Mouse (Mus musculus) stomach, embryonic 14.5 days (tissue): ENCODE results near the gene Dnase1l2. TPM values are rescaled to one million over a fixed set of nuclear protein-coding genes. Genes with fewer than 3 reads are reported as not detected.
A peak's percentile ranks its signal among the peaks of the same experiment; 100 is the strongest.
"Not testable (repeated sequence)": the region's sequence is repeated elsewhere in the genome, so short reads cannot be mapped to it uniquely, and the experiment has no call there.

Experiments
- ATAC-seq: fragments of 200-750 bp; cut with Nextera tagmentation; 2 replicates; pipeline ENCODE4 v1.8.0; 2017; ENCODE audit warnings: low read depth, moderate TSS enrichment; ENCODE audit not compliant: insufficient number of reproducible peaks, insufficient read depth, low FRiP score
- H3K27ac ChIP-seq: fragments of 300-500 bp; sonication (generic); 2 replicates; pipeline ENCODE4 v1.5.1; 2014; ENCODE audit warnings: mild to moderate bottlenecking, low read length, moderate library complexity, mixed read lengths
- H3K27me3 ChIP-seq: fragments of 300-500 bp; sonication (generic); 2 replicates; pipeline ENCODE4 v1.6.1; 2014; ENCODE audit warnings: low read length, control low read depth, mixed read lengths; ENCODE audit not compliant: control insufficient read depth, insufficient read depth
- H3K36me3 ChIP-seq: fragments of 300-500 bp; sonication (generic); 2 replicates; pipeline ENCODE4 v1.6.1; 2014; ENCODE audit warnings: mild to moderate bottlenecking, control low read depth, low read length, moderate library complexity, mixed read lengths; ENCODE audit not compliant: control insufficient read depth, insufficient read depth
- H3K4me1 ChIP-seq: fragments of 300-500 bp; sonication (generic); 2 replicates; pipeline ENCODE4 v1.6.1; 2014; ENCODE audit warnings: low read length, control low read depth, mixed read lengths; ENCODE audit not compliant: control insufficient read depth, insufficient read depth
- H3K4me2 ChIP-seq: fragments of 300-500 bp; sonication (generic); replicated peaks from 2 replicates; pipeline ENCODE4 v1.6.1; 2014; ENCODE audit warnings: low read depth, low read length, control low read depth
- H3K4me3 ChIP-seq: fragments of 300-500 bp; sonication (generic); 2 replicates; pipeline ENCODE4 v1.5.1; 2014; ENCODE audit warnings: low read depth, low read length, control low read depth
- H3K9ac ChIP-seq: fragments of 300-500 bp; sonication (generic); replicated peaks from 2 replicates; pipeline ENCODE4 v1.6.1; 2014; ENCODE audit warnings: low read depth, mild to moderate bottlenecking, control low read depth, low read length, moderate library complexity, mixed read lengths
- H3K9me3 ChIP-seq: fragments of 300-500 bp; sonication (generic); 2 replicates; pipeline ENCODE4 v1.6.1; 2016; ENCODE audit warnings: low read depth, low read length, control low read depth; ENCODE audit not compliant: control insufficient read depth
- WGBS: fragments of 180-500 bp; shearing (Covaris S2); extraction: QIAGEN DNeasy Blood & Tissue Kit; methylation state at CpG from one replicate; pipeline ENCODE4 v1.1.7; 2014; 5-methylcytosine and 5-hydroxymethylcytosine counted together
- polyA plus RNA-seq: library from polyadenylated mRNA; unstranded; fragments of >200 nt; fragmentation: Nextera tagmentation; extraction: Ambion mirVana; gene quantifications from 2 replicates; pipeline ENCODE4 v1.2.1, GENCODE M21; 2014

The Dnase1l2 gene
- polyA plus RNA-seq, 1 experiment from 2014 or later, result 2.6 TPM

DNA sequence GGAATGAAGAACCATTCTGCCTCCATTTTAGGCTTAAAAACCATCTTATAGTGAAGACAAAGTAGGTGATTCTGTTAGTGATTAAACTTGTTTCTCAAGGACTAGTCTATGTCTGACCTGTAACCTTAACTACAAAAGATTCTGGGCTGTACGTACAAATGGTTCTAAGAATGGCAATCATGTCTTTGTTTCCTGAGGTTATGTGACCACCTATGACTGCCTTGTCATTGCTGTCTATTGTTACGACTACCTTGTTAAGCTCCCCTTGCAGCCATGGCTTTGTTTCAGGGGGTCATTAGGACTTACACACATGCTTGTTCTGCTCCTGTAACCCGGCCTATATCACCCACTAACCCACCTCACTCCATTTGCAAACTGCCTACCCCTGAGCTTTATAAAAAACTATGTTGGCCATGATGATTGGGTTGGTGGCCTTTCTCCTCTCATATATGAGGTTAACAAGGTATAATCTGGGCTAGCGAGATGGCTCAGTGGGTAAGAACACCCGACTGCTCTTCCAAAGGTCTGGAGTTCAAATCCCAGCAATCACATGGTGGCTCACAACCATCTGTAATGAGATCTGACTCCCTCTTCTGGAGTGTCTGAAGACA is 25.8 kb upstream of the Dnase1l2 start:
- H3K9me3 ChIP-seq, result no peaks in the 10 kb centered on the region
- H3K27ac ChIP-seq, result no peak overlapping the region
- no peak for ATAC-seq
- no peaks in the 10 kb centered on the region for H3K27me3 ChIP-seq
- no peak overlapping the region for H3K4me3 ChIP-seq
- H3K4me1 ChIP-seq, result peaks cover 24% of the 10 kb centered on the region
- H3K36me3 ChIP-seq, result peaks cover 3% of the 10 kb centered on the region; the same call in 1 of the 2 replicates
- H3K9ac ChIP-seq, result no peak overlapping the region
- 94% methylated on average over 5 of the region's 5 CpGs for WGBS
- no peak overlapping the region for H3K4me2 ChIP-seq

DNA sequence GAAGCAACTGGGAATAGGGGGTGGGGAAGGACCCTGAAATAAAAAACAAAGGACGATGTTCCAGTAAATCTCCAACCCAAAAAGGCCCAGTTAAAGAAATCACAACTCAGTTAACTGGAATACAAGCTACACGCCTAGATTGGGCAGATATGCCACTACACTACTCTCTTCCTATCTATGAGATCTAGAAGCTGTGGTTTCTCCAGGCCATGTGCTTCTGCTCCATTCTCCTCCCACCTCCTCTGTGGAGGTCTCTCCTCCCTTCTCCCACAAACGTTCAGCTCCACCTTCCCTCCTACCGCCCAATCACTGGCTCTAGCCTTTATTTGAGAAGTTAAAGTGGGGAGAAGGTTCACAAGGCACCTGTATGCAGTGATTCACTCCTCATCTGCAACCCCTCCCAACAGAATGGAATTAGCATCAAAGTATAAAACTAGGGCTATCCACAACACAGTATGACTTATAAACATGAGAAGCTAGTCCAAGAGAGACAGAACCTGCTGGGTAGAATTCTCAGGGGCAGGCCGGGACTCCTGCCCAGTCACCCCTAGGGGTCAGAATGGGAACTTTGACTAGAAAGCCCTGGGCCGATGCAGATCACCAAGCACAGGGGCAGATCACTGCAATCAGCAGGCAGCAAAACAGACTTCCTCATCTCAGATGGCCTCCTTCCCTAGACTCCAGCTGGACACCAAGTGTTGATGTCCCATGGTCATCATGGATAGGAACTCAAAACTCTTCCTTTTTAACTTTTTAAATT is 20.6 kb upstream of the Dnase1l2 start:
- 57% methylated on average over 6 of the region's 6 CpGs for WGBS
- ATAC-seq, result no peak
- no peak overlapping the region for H3K4me3 ChIP-seq

DNA sequence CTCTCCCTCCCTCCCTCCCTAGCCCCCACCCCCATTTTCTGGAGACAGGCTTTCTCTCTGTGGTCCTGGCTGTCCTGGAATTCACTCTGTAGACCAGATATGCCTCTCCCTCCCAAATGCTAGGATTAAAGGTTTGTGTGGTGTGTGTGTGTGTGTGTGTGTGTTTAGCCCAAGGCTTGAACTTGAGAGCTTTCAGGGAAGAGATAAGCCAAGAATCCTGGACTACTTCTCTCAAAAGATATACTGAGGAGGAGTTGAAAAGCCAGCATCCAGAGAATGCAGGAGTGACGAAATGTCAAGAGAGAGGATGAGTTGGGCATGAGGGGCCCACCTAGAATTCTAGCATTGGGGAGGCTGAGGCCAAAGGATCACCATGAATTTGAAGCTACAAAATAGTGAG is 20.0 kb upstream of the Dnase1l2 start:
- Histone ChIP-seq H3K27me3 (no peaks in the 10 kb centered on the region), H3K4me1 (no peaks in the 10 kb centered on the region), H3K9ac (no peak overlapping the region), H3K4me2 (no peak overlapping the region), H3K4me3 (no peak overlapping the region), H3K27ac (no peak overlapping the region), H3K36me3 (no peaks in the 10 kb centered on the region), H3K9me3 (no peaks in the 10 kb centered on the region)
- 73% methylated on average over 1 of the region's 1 CpGs for WGBS
- no peak for ATAC-seq

More for the DNA sequence above, 20.6 kb upstream of the Dnase1l2 start:
- Histone ChIP-seq H3K27me3 (no peaks in the 10 kb centered on the region), H3K36me3 (no peaks in the 10 kb centered on the region), H3K9me3 (no peaks in the 10 kb centered on the region), H3K4me1 (no peaks in the 10 kb centered on the region), H3K27ac (no peak overlapping the region), H3K9ac (no peak overlapping the region), H3K4me2 (no peak overlapping the region)

DNA sequence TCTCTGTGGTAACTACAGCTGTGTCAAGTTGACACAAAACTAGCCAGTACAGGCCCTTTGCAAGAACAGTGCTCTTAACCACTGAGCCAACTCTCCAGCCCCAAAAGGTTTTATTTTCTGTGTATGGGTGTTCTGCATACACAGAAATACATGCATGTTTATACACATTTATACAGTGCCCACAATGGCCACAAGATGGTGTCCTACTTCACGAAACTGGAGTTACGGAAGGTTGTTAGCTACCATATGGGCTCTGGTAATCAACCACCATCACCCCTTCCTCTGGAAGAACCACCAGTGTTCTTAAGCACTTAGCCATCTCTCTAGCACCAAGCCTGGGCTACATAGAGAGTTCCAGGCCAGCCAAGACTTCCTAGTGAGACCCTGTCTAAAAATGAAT is 18.7 kb upstream of the Dnase1l2 start:
- Histone ChIP-seq H3K4me2 (no peak overlapping the region), H3K9ac (no peak overlapping the region), H3K36me3 (no peaks in the 10 kb centered on the region), H3K27ac (no peak overlapping the region), H3K27me3 (no peaks in the 10 kb centered on the region), H3K4me1 (no peaks in the 10 kb centered on the region), H3K9me3 (no peaks in the 10 kb centered on the region), H3K4me3 (no peak overlapping the region)
- 77% methylated on average over 2 of the region's 2 CpGs for WGBS
- no peak for ATAC-seq

DNA sequence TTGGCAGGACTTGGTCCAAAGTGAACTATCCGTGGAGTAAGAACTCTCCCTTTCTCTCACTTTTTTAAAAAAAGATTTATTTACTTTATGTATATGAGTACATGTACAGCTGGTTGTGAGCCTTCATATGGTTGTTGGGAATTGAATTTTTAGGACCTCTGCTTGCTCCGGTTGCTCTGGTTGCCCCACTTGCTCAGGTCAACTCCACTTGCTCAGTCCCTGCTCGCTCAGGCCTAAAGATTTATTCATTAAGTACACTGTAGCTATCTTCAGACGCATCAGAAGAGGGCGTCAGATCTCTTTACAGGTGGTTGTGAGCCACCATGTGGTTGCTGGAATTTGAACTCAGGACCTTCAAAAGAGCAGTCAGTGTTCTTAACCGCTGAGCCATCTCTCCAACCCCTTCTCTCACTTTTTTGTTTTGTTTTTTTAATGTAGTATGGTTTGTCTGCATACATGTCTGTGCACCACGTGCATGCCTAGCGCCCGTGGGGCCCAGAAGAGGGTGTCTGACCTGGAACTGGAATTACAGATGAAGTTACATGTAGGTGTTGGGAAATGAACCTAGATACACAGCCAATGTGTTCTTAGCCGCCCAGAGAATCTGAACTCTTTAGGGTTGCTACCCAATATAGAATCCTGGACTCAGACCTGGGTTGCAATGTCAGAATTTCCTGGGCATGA is 12.8 kb upstream of the Dnase1l2 start:
- Histone ChIP-seq H3K4me2 (peak overlapping the region; percentile 30), H3K27ac (peak overlapping the region; percentile 10; the same call in 1 of the 2 replicates), H3K4me3 (peak overlapping the region; percentile 77; the same call in 1 of the 2 replicates)
- not testable (repeated sequence) for H3K9me3 ChIP-seq, H3K4me1 ChIP-seq, H3K27me3 ChIP-seq, ATAC-seq, H3K9ac ChIP-seq, H3K36me3 ChIP-seq
- WGBS, result 49% methylated on average over 10 of the region's 10 CpGs

DNA sequence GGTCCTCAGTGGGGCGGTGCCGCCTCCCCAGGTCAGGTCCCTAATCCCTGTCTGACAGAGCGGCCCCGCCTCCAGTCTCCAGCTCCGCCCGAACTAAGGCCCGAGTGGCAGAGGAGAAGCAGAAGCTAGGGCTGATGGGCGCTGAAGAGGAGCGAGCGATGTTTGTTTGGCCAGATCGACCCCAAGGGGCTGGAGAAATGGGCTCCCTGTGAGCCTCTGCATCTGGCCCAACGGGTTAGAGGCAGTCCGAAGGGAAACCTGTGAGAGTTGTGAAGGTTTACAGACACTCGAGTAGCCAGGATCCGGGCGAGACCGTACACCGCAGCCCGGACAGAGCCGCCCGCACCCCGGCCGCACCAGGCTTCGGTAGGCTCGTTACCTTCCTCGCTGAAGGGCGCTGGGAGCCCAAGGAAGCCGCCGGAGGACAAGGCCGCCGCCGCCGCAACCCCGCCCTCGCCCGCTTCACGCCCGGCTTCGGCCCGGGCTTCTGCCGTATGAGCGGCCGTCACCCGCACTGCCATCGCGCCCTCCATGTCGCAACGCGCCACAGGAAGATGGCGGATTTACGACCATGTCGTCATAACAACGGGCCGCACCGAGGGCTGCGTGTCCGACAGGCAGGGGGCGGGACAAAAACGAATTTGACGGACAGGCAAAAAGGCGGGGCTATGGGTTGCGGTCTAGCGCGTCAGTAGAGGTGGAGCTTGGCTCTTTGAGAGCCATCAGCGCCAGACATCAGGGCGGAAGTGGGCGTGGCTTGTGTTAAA is 12.0 kb upstream of the Dnase1l2 start:
- Histone ChIP-seq H3K27me3 (no peaks in the 10 kb centered on the region), H3K4me2 (peak overlapping the region; percentile 73), H3K36me3 (peaks cover 14% of the 10 kb centered on the region), H3K9ac (peak overlapping the region; percentile 95), H3K4me3 (peak overlapping the region; percentile 77), H3K9me3 (no peaks in the 10 kb centered on the region), H3K27ac (peak overlapping the region; percentile 98), H3K4me1 (peaks cover 10% of the 10 kb centered on the region; the same call in 1 of the 2 replicates)
- ATAC-seq, result peak; percentile 95
- under 1% methylated on average over 61 of the region's 67 CpGs for WGBS

DNA sequence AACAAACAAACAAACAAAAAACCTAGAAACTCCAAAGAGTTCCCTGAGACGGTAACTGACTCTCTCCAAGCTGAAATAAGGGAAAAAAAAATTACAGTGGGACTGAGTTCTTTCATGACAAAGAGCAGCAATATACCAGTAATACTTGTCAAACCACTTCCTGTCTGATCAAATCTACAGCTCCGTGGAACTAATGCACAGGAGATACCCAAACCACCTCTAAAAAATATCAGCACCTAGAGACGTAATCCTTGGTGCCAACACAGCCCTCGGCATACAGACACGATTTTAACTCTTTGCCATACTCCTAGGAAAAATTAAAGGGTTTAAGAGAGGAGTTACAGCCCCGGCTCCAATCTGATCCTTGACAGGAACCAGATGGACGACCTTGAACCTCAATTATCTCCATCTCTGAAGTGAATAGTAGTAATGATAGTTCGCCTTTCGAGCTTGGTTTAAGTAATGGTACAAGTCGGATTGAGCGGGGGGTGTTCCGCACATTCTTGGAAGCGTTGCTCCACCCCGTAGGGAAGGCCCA is 11.4 kb upstream of the Dnase1l2 start:
- 2% methylated on average over 14 of the region's 14 CpGs for WGBS
- no peaks in the 10 kb centered on the region for H3K27me3 ChIP-seq
- peak overlapping the region; percentile 95 for H3K9ac ChIP-seq
- no peaks in the 10 kb centered on the region for H3K9me3 ChIP-seq
- peak overlapping the region; percentile 98 for H3K27ac ChIP-seq
- ATAC-seq, result no peak
- peak overlapping the region; percentile 77 for H3K4me3 ChIP-seq
- H3K4me2 ChIP-seq, result peak overlapping the region; percentile 73
- peaks cover 20% of the 10 kb centered on the region for H3K36me3 ChIP-seq
- H3K4me1 ChIP-seq, result peaks cover 10% of the 10 kb centered on the region; the same call in 1 of the 2 replicates

DNA sequence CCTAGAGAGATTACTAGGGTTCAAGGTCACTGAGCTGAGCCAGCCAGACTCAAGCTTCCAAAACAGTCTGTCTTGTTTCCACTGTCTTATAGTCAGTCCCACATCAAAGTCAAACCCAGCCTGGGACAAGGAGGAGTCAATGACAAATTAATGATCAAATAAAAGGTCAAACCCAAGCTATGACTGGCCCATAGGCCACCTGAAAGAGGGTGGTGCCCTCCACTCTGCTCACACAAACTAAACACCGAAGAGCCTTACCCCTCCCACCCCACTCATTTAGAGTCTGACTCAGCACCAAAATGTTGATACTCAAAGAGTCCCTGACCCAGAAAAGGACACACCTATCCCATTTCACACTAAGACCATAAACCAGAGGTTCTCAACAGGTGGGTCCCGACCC is 10.5 kb upstream of the Dnase1l2 start:
- H3K4me2 ChIP-seq, result 0 out of 2 replicates have a peak overlapping the region, but pooled peaks have one; percentile 73
- ATAC-seq, result no peak
- no peak overlapping the region for H3K4me3 ChIP-seq
- H3K9me3 ChIP-seq, result no peaks in the 10 kb centered on the region
- H3K27me3 ChIP-seq, result no peaks in the 10 kb centered on the region
- H3K27ac ChIP-seq, result no peak overlapping the region
- peaks cover 29% of the 10 kb centered on the region for H3K36me3 ChIP-seq
- peaks cover 10% of the 10 kb centered on the region; the same call in 1 of the 2 replicates for H3K4me1 ChIP-seq
- H3K9ac ChIP-seq, result no peak overlapping the region
- WGBS, result 66% methylated on average over 2 of the region's 2 CpGs
